Mouse (Mus musculus): ENCODE data around the gene Rheb. TPM values are rescaled to one million over a fixed set of nuclear protein-coding genes. Genes with fewer than 3 reads are reported as not detected.
"Not testable (repeated sequence)": the region's sequence is repeated elsewhere in the genome, so short reads cannot be mapped to it uniquely, and the experiment has no call there.

Gene Rheb
- polyA plus RNA-seq, 1 experiment from 2014 or later: 72.0 TPM

DNA sequence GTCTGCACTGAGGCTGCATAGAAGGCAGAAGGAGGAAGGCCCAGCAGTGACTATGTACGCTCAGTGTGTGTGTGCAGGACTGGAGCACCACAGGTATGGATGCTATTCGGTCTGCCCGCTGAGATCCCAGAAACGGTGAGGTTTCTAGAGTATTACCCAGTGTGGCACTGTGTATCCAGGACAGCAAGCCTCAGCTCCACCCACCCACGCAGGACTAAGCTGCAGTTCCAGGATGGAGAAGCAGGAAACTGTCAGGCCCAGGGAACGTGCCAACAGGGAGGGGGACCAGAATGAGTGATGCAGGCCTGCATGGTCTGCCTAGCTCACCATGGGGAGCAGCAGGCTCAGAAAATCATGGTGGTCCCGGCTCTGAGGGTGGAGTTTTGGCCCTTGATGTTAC, 49.5 kb downstream of the Rheb start:
- Histone ChIP-seq H3K27ac (replicated peaks) (no peak overlapping the region), H3K4me2 (no peak overlapping the region), H3K4me1 (replicated peaks) (no peaks in the 10 kb centered on the region), H3K9me3 (replicated peaks) (no peaks in the 10 kb centered on the region), H3K4me3 (replicated peaks) (no peak overlapping the region), H3K9ac (no peak overlapping the region), H3K36me3 (replicated peaks) (no peaks in the 10 kb centered on the region), H3K27me3 (no peaks in the 10 kb centered on the region)
- WGBS (ENCODE audit: insufficient replicate concordance): 61% methylated on average over 7 of the region's 7 CpGs
- ATAC-seq (ENCODE audit: insufficient read depth): no peak

DNA sequence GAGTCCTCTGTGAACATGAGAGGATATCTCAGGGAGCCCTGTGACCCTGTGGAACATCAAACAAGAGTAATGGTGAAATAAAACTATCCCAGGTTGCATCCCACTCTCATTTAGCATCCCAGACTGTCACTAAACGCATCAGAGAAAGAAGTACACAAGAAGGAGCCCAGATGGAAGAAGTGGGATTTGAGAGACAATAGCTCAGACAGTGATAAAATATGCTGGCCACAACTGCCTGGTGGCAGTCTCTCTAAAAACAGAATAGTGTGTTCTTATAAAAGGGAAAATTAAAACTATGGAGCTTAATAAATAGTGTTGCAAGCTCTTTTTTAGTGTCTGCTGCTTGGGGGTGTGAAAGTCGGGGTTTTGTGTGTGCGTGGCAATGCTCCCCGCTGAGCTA, 59.5 kb downstream of the Rheb start:
- H3K27ac ChIP-seq (replicated peaks): no peak overlapping the region
- no peak for ATAC-seq (ENCODE audit: insufficient read depth)
- H3K4me1 ChIP-seq (replicated peaks): peaks cover 4% of the 10 kb centered on the region; the same call in 1 of the 2 replicates
- no peaks in the 10 kb centered on the region for H3K9me3 ChIP-seq (replicated peaks)
- no peaks in the 10 kb centered on the region for H3K36me3 ChIP-seq (replicated peaks)
- peaks cover 13% of the 10 kb centered on the region for H3K27me3 ChIP-seq
- no peak overlapping the region for H3K9ac ChIP-seq
- no peak overlapping the region for H3K4me2 ChIP-seq
- 76% methylated on average over 4 of the region's 4 CpGs for WGBS (ENCODE audit: insufficient replicate concordance)
- no peak overlapping the region for H3K4me3 ChIP-seq (replicated peaks)

DNA sequence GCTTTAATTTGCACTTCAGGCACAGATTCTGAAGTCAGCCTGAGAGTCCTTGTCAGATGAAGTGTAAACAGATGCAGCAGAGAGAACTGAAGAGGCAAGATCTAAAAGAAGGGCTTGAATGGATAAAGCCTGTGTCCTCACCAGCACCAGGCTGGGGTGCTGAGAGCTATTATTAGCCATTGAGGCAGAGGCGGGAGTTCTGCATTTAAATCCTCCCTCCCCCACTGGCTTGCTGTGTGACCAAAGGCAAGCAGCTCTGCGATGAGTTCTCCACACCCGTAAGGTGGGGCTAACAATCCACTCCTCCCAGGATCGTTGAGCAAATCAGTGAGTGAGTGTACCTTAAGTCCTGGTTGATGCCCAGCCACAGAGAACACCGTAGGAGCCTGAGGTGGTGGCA, 61.4 kb downstream of the Rheb start:
- Histone ChIP-seq H3K4me3 (replicated peaks) (no peak overlapping the region), H3K9ac (no peak overlapping the region), H3K9me3 (replicated peaks) (no peaks in the 10 kb centered on the region), H3K36me3 (replicated peaks) (no peaks in the 10 kb centered on the region), H3K27me3 (peaks cover 13% of the 10 kb centered on the region), H3K4me2 (no peak overlapping the region), H3K4me1 (replicated peaks) (peaks cover 4% of the 10 kb centered on the region; the same call in 1 of the 2 replicates), H3K27ac (replicated peaks) (no peak overlapping the region)
- ATAC-seq (ENCODE audit: insufficient read depth): no peak
- WGBS (ENCODE audit: insufficient replicate concordance): 30% methylated on average over 5 of the region's 5 CpGs

DNA sequence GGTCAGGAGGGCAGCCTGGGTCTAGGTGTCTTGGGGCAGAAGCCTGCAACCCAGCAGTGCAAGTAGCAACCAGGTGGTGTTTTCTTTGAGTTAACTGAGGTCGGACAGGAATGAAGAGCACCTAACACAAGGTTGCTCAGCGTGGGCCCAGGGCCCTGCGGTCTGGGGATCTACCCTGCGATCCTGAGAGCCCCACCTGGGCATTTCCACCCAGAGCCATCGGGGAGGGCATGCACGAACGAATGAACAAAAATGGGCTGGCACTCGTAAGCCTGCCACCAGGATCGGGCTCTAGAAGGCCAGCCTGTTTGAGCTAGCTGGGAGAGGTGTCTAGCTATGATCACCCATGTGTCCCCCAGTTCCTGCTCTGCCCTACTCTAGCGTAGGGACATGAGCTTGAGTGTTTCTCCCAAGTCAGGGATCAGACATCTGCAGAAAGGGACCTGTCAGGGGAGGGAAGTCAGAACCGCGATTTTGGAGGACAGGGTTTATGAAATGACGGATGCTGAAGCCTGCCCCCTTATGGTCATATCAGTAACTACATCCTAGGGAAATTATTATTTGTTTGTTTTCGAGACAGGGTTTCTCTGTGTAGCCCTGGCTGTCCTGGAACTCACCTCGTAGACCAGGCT, 62.4 kb downstream of the Rheb start:
- no peak overlapping the region for H3K4me2 ChIP-seq
- H3K36me3 ChIP-seq (replicated peaks): no peaks in the 10 kb centered on the region
- no peak overlapping the region for H3K27ac ChIP-seq (replicated peaks)
- H3K4me1 ChIP-seq (replicated peaks): peaks cover 4% of the 10 kb centered on the region; the same call in 1 of the 2 replicates
- no peaks in the 10 kb centered on the region for H3K9me3 ChIP-seq (replicated peaks)
- no peak overlapping the region for H3K4me3 ChIP-seq (replicated peaks)
- no peak for ATAC-seq (ENCODE audit: insufficient read depth)
- H3K9ac ChIP-seq: no peak overlapping the region
- 33% methylated on average over 15 of the region's 15 CpGs for WGBS (ENCODE audit: insufficient replicate concordance)
- peaks cover 13% of the 10 kb centered on the region for H3K27me3 ChIP-seq

DNA sequence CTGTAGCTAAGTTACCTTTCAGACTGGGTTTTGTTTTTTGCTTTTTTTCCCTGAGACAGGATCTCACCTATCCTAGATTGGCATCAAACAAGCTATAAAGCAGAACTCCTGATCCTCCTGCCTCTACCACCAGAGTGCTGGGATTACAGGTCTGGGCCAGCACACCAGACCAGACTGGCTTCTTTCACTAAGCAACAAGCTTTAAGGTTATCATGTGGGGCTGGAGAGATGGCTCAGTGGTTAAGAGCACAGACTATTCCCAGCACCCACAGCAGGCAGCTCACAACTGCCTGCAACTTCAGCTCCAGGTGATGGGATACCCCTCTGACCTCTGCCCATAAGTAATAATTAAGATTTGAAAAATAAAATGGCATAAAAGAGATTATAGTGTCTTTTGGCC, 63.1 kb downstream of the Rheb start:
- ATAC-seq (ENCODE audit: insufficient read depth): no peak
- Histone ChIP-seq H3K4me2 (no peak overlapping the region), H3K36me3 (replicated peaks) (no peaks in the 10 kb centered on the region), H3K27ac (replicated peaks) (no peak overlapping the region), H3K4me3 (replicated peaks) (no peak overlapping the region), H3K9me3 (replicated peaks) (no peaks in the 10 kb centered on the region), H3K4me1 (replicated peaks) (peaks cover 4% of the 10 kb centered on the region; the same call in 1 of the 2 replicates), H3K27me3 (peaks cover 13% of the 10 kb centered on the region), H3K9ac (no peak overlapping the region)

DNA sequence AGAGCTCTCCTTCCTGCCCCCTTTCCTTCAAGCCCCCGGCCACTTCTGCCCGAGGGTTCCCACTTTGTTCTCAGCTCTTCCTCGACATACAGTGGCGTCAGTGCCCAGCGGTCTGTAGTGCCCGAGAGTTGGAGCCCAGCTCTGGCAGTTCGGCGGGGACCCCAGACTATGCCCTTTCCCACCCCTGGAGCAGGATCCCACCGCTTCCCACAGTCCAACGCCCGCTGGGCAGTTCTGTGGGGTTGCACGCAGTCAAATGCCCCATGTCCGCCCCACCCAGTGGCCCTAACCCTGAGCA, 63.6 kb downstream of the Rheb start:
- WGBS (ENCODE audit: insufficient replicate concordance): 49% methylated on average over 13 of the region's 13 CpGs

DNA sequence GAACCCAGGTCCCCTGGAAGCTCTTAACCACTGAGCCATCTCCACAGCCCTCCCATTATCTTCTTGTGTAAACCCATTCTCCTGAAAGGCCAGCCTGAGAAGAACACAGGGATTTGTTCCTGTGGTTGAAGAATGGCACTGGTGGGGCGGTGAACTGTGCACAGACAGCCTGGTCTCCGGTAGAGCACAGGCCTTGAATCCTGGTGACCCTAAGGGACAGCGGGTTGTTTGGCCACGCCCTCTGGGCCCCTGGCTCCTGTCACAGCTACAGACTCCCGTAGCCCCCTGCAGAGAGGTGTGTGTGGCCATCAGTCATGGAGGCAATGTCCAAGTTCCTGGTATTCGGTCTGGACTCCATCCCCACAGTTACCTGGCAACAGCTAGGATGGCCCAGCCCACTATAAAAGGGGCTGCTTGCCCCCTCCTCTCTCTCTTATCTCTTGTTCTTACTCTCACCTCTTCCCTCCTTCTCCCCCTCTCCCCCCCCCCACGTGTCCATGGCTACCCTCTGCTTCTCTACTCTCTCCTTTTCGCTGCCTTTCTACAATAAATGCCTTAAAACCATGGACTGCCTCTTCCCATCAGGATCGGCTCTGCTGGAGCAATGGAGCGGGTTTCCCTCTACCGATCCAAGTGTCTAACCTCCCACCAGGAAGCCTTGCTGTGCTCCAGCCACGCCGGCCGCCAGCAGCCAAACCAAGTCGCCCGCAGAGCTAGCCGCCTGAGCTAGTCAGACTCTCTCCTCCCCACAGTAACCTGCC, 64.2 kb downstream of the Rheb start:
- Histone ChIP-seq H3K36me3 (replicated peaks) (no peaks in the 10 kb centered on the region), H3K4me3 (replicated peaks) (no peak overlapping the region), H3K4me2 (no peak overlapping the region), H3K9me3 (replicated peaks) (no peaks in the 10 kb centered on the region), H3K9ac (no peak overlapping the region), H3K27ac (replicated peaks) (no peak overlapping the region), H3K4me1 (replicated peaks) (peaks cover 4% of the 10 kb centered on the region; the same call in 1 of the 2 replicates), H3K27me3 (peaks cover 13% of the 10 kb centered on the region)
- WGBS (ENCODE audit: insufficient replicate concordance): 35% methylated on average over 17 of the region's 17 CpGs
- no peak for ATAC-seq (ENCODE audit: insufficient read depth)

More for the DNA sequence above, 63.6 kb downstream of the Rheb start:
- H3K27ac ChIP-seq (replicated peaks): no peak overlapping the region
- ATAC-seq (ENCODE audit: insufficient read depth): no peak
- H3K27me3 ChIP-seq: peaks cover 13% of the 10 kb centered on the region
- peaks cover 4% of the 10 kb centered on the region; the same call in 1 of the 2 replicates for H3K4me1 ChIP-seq (replicated peaks)
- H3K9ac ChIP-seq: no peak overlapping the region
- no peak overlapping the region for H3K4me2 ChIP-seq
- no peak overlapping the region for H3K4me3 ChIP-seq (replicated peaks)
- no peaks in the 10 kb centered on the region for H3K9me3 ChIP-seq (replicated peaks)
- H3K36me3 ChIP-seq (replicated peaks): no peaks in the 10 kb centered on the region

DNA sequence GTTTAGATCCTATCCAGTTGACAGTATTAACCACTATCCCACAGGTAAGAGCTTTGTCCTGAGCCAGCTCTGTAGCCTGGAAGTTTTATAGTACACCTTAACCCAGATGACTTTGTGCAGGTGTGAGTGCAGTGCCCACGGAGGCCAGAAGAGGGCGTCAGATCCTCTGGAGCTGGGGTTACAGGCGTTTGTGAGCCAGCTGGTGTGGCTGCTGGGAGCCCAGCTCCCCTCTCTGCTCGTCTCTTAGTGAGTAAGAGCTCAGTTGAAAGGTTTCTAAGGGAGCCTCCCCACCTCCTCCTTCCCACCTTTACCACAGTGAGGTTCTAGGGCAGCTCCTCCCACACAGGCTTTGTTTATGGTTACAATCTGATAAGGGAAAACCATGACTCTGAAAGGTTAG, 65.7 kb downstream of the Rheb start:
- Histone ChIP-seq H3K4me2 (no peak overlapping the region), H3K4me3 (replicated peaks) (no peak overlapping the region), H3K27ac (replicated peaks) (no peak overlapping the region), H3K36me3 (replicated peaks) (no peaks in the 10 kb centered on the region), H3K27me3 (peaks cover 13% of the 10 kb centered on the region), H3K4me1 (replicated peaks) (peaks cover 4% of the 10 kb centered on the region; the same call in 1 of the 2 replicates), H3K9ac (no peak overlapping the region), H3K9me3 (replicated peaks) (no peaks in the 10 kb centered on the region)
- 51% methylated on average over 4 of the region's 4 CpGs for WGBS (ENCODE audit: insufficient replicate concordance)
- ATAC-seq (ENCODE audit: insufficient read depth): no peak

DNA sequence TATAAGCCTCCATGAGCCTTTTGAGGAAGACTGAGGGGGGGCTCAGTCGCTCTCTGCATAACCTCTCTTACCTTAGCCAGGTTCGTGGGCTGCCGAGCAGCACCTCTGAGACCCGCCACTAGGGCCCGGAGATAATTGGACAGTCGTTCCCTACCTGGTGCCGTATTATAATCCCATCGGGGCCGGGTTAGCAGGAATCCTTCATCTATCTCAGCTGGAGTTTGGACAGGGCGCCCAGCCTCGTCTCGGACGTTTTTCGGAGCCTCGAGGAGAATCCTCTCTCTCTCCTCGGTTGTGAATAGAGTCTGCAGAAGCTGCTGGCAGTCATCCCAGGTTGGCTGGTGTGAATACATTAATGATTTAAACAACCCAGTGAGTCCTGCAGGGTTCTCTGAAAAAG, 67.9 kb downstream of the Rheb start:
- not testable (repeated sequence) for H3K4me1 ChIP-seq (replicated peaks); H3K4me2 ChIP-seq; H3K36me3 ChIP-seq (replicated peaks); H3K9ac ChIP-seq; H3K27me3 ChIP-seq; H3K9me3 ChIP-seq (replicated peaks); H3K4me3 ChIP-seq (replicated peaks); ATAC-seq (ENCODE audit: insufficient read depth); H3K27ac ChIP-seq (replicated peaks)
- 79% methylated on average over 16 of the region's 16 CpGs for WGBS (ENCODE audit: insufficient replicate concordance)

DNA sequence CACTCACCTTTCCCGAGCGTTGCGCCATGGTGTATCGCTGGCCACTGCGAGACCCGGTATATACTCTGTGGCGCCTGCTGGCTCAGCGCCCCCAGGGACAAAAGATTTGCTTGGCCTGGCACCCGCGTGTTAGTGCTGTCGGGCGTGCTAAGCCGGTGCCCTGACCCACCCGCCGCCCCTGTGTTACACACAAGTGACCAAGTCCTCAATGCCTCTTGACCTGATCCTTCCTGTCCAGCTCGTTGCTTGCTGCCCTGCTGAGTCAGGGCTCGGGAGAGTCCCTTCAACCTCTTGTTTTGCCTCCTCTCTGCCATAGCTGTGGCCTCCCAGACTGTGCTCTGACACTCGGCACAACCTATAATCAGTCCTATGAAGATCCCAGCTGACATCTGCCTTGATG, 84.6 kb downstream of the Rheb start, which contains the start of gene Crygn:
Gene Crygn, minus strand, starts transcription at position 193 of the 400 bp plus-strand sequence.
- Histone ChIP-seq H3K27ac (replicated peaks) (no peak within 1 kb of the TSS), H3K9ac (no peak within 1 kb of the TSS), H3K4me1 (replicated peaks) (no peaks in the 10 kb centered on the region), H3K9me3 (replicated peaks) (no peaks in the 10 kb centered on the region), H3K4me3 (replicated peaks) (no peak within 1 kb of the TSS), H3K27me3 (peaks cover 16% of the 10 kb centered on the region), H3K4me2 (no peak within 1 kb of the TSS), H3K36me3 (replicated peaks) (no peaks in the 10 kb centered on the region)
- ATAC-seq (ENCODE audit: insufficient read depth): no peak
- 52% methylated on average over 18 of the region's 18 CpGs for WGBS (ENCODE audit: insufficient replicate concordance)

DNA sequence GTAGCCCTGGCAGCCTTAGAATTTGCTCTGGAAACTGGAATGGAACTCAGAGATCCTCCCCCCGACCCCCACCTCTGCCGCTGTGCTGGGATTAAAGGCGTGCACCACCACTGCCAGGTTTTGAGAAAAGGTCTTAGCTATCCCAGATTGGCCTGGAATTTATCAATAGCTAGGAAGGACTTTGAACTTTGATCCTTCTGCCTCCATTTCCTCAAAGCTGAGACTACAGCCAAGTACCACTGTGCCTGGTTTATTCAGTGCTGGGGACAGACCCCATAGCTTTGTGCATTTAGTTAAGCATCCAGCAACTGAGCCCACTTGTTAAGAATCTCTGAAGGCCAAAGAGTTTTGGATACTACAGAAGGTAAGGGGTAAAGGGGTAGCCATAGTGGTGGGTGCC, 85.5 kb downstream of the Rheb start:
- ATAC-seq (ENCODE audit: insufficient read depth): no peak
- Histone ChIP-seq H3K27me3 (peaks cover 25% of the 10 kb centered on the region), H3K4me3 (replicated peaks) (no peak overlapping the region), H3K4me1 (replicated peaks) (peaks cover under 1% of the 10 kb centered on the region; the same call in 1 of the 2 replicates), H3K36me3 (replicated peaks) (no peaks in the 10 kb centered on the region), H3K27ac (replicated peaks) (no peak overlapping the region), H3K4me2 (no peak overlapping the region), H3K9ac (no peak overlapping the region), H3K9me3 (replicated peaks) (no peaks in the 10 kb centered on the region)
- WGBS (ENCODE audit: insufficient replicate concordance): 55% methylated on average over 3 of the region's 3 CpGs

Measured in liver, embryonic 15.5 days (tissue).